Mouse (Mus musculus): ENCODE results near the gene Gdf10. TPM values are rescaled to one million over a fixed set of nuclear protein-coding genes. Genes with fewer than 3 reads are reported as not detected.

Gene Gdf10
- polyA plus RNA-seq (2015; fragmentation: Nextera tagmentation; extraction: Ambion mirVana), result 12.8 and 13.9 TPM in 2 replicates

DNA sequence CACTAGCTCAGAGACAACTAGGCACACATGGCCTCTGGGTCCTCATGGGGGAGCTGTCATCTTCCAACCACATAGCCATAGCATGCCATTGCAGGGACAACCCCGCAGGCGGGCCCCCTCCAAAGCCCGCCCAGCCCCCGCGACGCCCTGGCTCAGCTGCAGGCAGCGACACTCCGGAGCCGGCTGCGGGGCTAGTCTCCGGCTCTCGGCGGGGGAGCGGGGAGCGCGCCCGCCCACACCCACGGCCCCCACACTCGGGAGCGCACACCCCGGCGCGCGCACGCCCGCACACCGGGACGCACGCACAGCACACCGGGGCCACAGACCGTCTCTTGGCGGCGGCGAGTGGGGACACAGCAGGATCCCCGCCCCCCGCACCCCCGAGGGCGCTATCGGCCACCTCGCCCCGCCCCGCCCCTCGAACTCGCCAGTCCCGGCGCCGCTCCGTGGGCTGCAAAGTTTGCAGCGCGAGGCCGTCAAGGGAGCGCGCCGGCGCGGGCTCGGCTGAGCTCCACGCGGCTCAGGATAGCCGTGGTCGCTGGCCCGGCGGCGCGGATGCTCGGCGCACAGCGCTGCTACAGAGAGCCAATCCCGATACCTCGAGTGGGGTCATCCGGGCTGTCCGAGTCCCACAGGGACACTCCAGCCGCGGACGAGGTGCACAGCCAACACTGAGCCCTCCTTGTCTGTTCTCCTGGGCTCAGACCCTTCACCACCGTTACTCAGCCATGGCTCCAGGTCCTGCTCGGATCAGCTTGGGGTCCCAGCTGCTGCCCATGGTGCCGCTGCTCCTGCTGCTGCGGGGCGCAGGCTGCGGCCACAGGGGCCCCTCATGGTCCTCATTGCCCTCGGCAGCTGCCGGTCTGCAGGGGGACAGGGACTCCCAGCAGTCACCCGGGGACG lies at the start of gene Gdf10:
Gene Gdf10, plus strand, starts transcription at position 420 of the 903 bp plus-strand sequence.
- Histone ChIP-seq H3K4me1 (peaks cover 53% of the 10 kb centered on the region), H3K4me2 (peak within 1 kb of the TSS; percentile 96), H3K27ac (replicated peaks) (peak within 1 kb of the TSS; percentile 14; the same call in 1 of the 2 replicates), H3K9ac (replicated peaks) (peak within 1 kb of the TSS; percentile 55), H3K9me3 (replicated peaks) (no peaks in the 10 kb centered on the region), H3K27me3 (replicated peaks) (peaks cover 49% of the 10 kb centered on the region), H3K4me3 (replicated peaks) (peak within 1 kb of the TSS; percentile 58), H3K36me3 (no peaks in the 10 kb centered on the region)
- peak; percentile 71 for ATAC-seq (ENCODE audit: low FRiP score)
- WGBS, result under 1% methylated on average over 85 of the region's 85 CpGs

GRCm38 (mm10) chr14:33878826-33879225 lies 44.6 kb upstream of the Gdf10 start:
- ATAC-seq (ENCODE audit: low FRiP score), result no peak
- no peaks in the 10 kb centered on the region for H3K9me3 ChIP-seq (replicated peaks)
- H3K36me3 ChIP-seq, result no peaks in the 10 kb centered on the region
- 94% methylated on average over 1 of the region's 1 CpGs for WGBS
- no peak overlapping the region for H3K4me3 ChIP-seq (replicated peaks)
- H3K27me3 ChIP-seq (replicated peaks), result no peaks in the 10 kb centered on the region
- no peak overlapping the region for H3K4me2 ChIP-seq
- no peaks in the 10 kb centered on the region for H3K4me1 ChIP-seq
- no peak overlapping the region for H3K27ac ChIP-seq (replicated peaks)
- H3K9ac ChIP-seq (replicated peaks), result no peak overlapping the region

GRCm38 (mm10) chr14:33880236-33880635 lies 43.2 kb upstream of the Gdf10 start:
- Histone ChIP-seq H3K9me3 (replicated peaks) (no peaks in the 10 kb centered on the region), H3K9ac (replicated peaks) (no peak overlapping the region), H3K4me1 (no peaks in the 10 kb centered on the region), H3K4me3 (replicated peaks) (no peak overlapping the region), H3K36me3 (no peaks in the 10 kb centered on the region), H3K4me2 (no peak overlapping the region), H3K27me3 (replicated peaks) (no peaks in the 10 kb centered on the region), H3K27ac (replicated peaks) (no peak overlapping the region)
- WGBS, result 84% methylated on average over 3 of the region's 3 CpGs
- ATAC-seq (ENCODE audit: low FRiP score), result no peak

DNA sequence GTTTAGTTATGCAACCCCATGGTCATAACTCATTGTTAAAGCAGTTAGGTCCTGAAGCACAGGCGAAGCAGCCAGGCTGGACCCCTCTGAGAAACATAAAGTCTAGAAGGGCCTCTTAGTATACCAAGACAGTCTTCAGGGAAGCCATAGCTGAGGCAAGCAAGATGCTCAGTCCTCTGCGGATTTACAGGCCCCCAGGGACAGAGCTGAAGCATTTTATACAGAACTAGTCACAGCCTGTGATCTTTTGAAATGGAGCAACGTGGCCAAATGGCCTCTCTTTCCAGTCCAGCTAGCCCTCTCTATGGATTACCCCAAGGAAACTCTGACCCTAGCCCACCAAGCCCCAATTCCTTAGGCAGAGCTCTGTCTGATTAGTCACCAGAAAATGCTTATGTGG lies 41.9 kb upstream of the Gdf10 start:
- Histone ChIP-seq H3K27me3 (replicated peaks) (no peaks in the 10 kb centered on the region), H3K9ac (replicated peaks) (no peak overlapping the region), H3K4me2 (no peak overlapping the region), H3K36me3 (no peaks in the 10 kb centered on the region), H3K27ac (replicated peaks) (no peak overlapping the region), H3K9me3 (replicated peaks) (no peaks in the 10 kb centered on the region), H3K4me3 (replicated peaks) (no peak overlapping the region), H3K4me1 (no peaks in the 10 kb centered on the region)
- ATAC-seq (ENCODE audit: low FRiP score), result no peak
- 64% methylated on average over 3 of the region's 3 CpGs for WGBS

DNA sequence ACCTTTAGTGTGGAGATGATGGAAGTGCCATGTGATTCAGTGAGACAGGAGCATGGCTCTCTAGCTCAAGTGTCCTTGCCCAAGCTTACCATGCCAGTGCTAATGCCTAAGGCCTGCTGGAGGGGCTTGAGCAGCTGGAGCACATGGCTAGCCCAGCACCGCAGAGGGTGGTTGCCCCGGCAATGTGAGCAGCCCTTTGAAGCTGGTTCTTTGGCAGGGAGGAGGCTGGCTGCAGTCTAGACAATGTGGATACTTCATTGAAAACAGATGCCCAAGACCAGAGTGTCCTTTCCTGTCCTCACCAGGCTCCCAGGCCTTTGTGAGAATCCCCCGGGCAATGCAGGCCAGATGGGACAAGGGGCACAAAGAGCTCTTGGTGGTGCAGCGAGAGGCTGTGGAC lies 40.3 kb upstream of the Gdf10 start:
- no peak overlapping the region for H3K4me2 ChIP-seq
- no peaks in the 10 kb centered on the region for H3K4me1 ChIP-seq
- ATAC-seq (ENCODE audit: low FRiP score), result no peak

GRCm38 (mm10) chr14:33885466-33885865 lies 37.9 kb upstream of the Gdf10 start:
- Histone ChIP-seq H3K27ac (replicated peaks) (no peak overlapping the region), H3K4me1 (no peaks in the 10 kb centered on the region), H3K4me3 (replicated peaks) (no peak overlapping the region), H3K36me3 (no peaks in the 10 kb centered on the region), H3K27me3 (replicated peaks) (no peaks in the 10 kb centered on the region), H3K4me2 (no peak overlapping the region), H3K9me3 (replicated peaks) (no peaks in the 10 kb centered on the region), H3K9ac (replicated peaks) (no peak overlapping the region)
- no peak for ATAC-seq (ENCODE audit: low FRiP score)
- 85% methylated on average over 11 of the region's 11 CpGs for WGBS

More for the DNA sequence above, 40.3 kb upstream of the Gdf10 start:
- Histone ChIP-seq H3K27ac (replicated peaks) (no peak overlapping the region), H3K9me3 (replicated peaks) (no peaks in the 10 kb centered on the region), H3K9ac (replicated peaks) (no peak overlapping the region), H3K27me3 (replicated peaks) (no peaks in the 10 kb centered on the region), H3K36me3 (no peaks in the 10 kb centered on the region), H3K4me3 (replicated peaks) (no peak overlapping the region)
- WGBS, result 74% methylated on average over 4 of the region's 4 CpGs

- H3K27ac ChIP-seq (replicated peaks), result no peak overlapping the region
- peak; percentile 35; the same call in 1 of the 2 replicates for ATAC-seq (ENCODE audit: low FRiP score)
- H3K27me3 ChIP-seq (replicated peaks), result no peaks in the 10 kb centered on the region; the same call in 1 of the 2 replicates
- H3K4me3 ChIP-seq (replicated peaks), result no peak overlapping the region
- no peaks in the 10 kb centered on the region for H3K4me1 ChIP-seq
- H3K9me3 ChIP-seq (replicated peaks), result no peaks in the 10 kb centered on the region
- no peak overlapping the region for H3K9ac ChIP-seq (replicated peaks)
- WGBS, result 54% methylated on average over 11 of the region's 11 CpGs
- no peaks in the 10 kb centered on the region for H3K36me3 ChIP-seq
- no peak overlapping the region for H3K4me2 ChIP-seq
These were observed 34.9 kb upstream of the Gdf10 start for GRCm38 (mm10) chr14:33888387-33889035.

- Histone ChIP-seq H3K4me1 (no peaks in the 10 kb centered on the region), H3K27ac (replicated peaks) (no peak overlapping the region), H3K36me3 (no peaks in the 10 kb centered on the region), H3K4me3 (replicated peaks) (no peak overlapping the region), H3K4me2 (no peak overlapping the region), H3K9ac (replicated peaks) (no peak overlapping the region), H3K27me3 (replicated peaks) (no peaks in the 10 kb centered on the region; the same call in 1 of the 2 replicates), H3K9me3 (replicated peaks) (no peaks in the 10 kb centered on the region)
- ATAC-seq (ENCODE audit: low FRiP score), result no peak
- 76% methylated on average over 3 of the region's 3 CpGs for WGBS
These were observed 33.4 kb upstream of the Gdf10 start for GRCm38 (mm10) chr14:33889971-33890370.

GRCm38 (mm10) chr14:33891507-33891906 lies 31.9 kb upstream of the Gdf10 start:
- Histone ChIP-seq H3K9ac (replicated peaks) (no peak overlapping the region), H3K4me3 (replicated peaks) (no peak overlapping the region), H3K36me3 (no peaks in the 10 kb centered on the region), H3K27me3 (replicated peaks) (no peaks in the 10 kb centered on the region; the same call in 1 of the 2 replicates), H3K27ac (replicated peaks) (no peak overlapping the region), H3K4me2 (no peak overlapping the region), H3K4me1 (no peaks in the 10 kb centered on the region; the same call in 1 of the 2 replicates), H3K9me3 (replicated peaks) (no peaks in the 10 kb centered on the region)
- no peak for ATAC-seq (ENCODE audit: low FRiP score)
- 86% methylated on average over 3 of the region's 3 CpGs for WGBS

DNA sequence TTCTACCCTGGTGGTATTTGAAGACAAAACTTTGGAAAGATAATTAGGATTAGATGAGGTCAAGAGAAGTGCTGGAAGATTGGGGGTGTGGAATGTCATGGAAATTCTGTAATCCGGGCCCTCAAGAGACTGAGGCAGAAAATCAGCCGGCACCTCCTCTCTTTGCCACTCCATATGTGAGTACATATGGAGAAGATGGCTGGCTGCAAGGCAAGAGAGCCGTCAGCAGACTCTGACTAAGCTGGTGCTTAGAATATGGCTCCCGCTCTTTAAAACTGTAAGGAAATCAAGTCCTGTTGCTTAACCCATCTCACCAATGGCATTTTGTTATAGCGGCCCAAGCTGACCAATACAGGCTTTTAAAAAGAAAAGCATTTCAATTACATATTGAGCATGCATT lies 27.6 kb upstream of the Gdf10 start:
- 90% methylated on average over 5 of the region's 5 CpGs for WGBS
- Histone ChIP-seq H3K27ac (replicated peaks) (no peak overlapping the region), H3K9me3 (replicated peaks) (no peaks in the 10 kb centered on the region), H3K36me3 (no peaks in the 10 kb centered on the region), H3K9ac (replicated peaks) (no peak overlapping the region), H3K4me2 (no peak overlapping the region), H3K27me3 (replicated peaks) (no peaks in the 10 kb centered on the region; the same call in 1 of the 2 replicates), H3K4me3 (replicated peaks) (no peak overlapping the region), H3K4me1 (no peaks in the 10 kb centered on the region; the same call in 1 of the 2 replicates)
- ATAC-seq (ENCODE audit: low FRiP score), result no peak

- no peaks in the 10 kb centered on the region for H3K36me3 ChIP-seq
- WGBS, result 45% methylated on average over 9 of the region's 9 CpGs
- no peak overlapping the region for H3K4me3 ChIP-seq (replicated peaks)
- no peak for ATAC-seq (ENCODE audit: low FRiP score)
- H3K4me1 ChIP-seq, result no peaks in the 10 kb centered on the region; the same call in 1 of the 2 replicates
- H3K9ac ChIP-seq (replicated peaks), result no peak overlapping the region
- H3K9me3 ChIP-seq (replicated peaks), result no peaks in the 10 kb centered on the region
- no peaks in the 10 kb centered on the region; the same call in 1 of the 2 replicates for H3K27me3 ChIP-seq (replicated peaks)
- H3K27ac ChIP-seq (replicated peaks), result no peak overlapping the region; the same call in 1 of the 2 replicates
- no peak overlapping the region for H3K4me2 ChIP-seq
These were observed 26.6 kb upstream of the Gdf10 start for GRCm38 (mm10) chr14:33896628-33897300.
